Mouse (Mus musculus) gastrocnemius, postnatal 10 days (tissue): ENCODE data around the gene Tmem135. TPM values are rescaled to one million over a fixed set of nuclear protein-coding genes. Genes with fewer than 3 reads are reported as not detected.
A peak's percentile ranks its signal among the peaks of the same experiment; 100 is the strongest.

Experiments
- DNase-seq: peaks from one replicate; pipeline ENCODE4 v3.0.0; 2021; ENCODE audit warnings: mixed read lengths
- total RNA-seq, 2 experiments: library from RNA; stranded (reverse); gene quantifications; 2 replicates each; pipeline ENCODE4 v1.2.3; 2021

Tmem135 gene
- total RNA-seq, 2 experiments from 2014 or later = 20.4 to 24.6 TPM

DNA sequence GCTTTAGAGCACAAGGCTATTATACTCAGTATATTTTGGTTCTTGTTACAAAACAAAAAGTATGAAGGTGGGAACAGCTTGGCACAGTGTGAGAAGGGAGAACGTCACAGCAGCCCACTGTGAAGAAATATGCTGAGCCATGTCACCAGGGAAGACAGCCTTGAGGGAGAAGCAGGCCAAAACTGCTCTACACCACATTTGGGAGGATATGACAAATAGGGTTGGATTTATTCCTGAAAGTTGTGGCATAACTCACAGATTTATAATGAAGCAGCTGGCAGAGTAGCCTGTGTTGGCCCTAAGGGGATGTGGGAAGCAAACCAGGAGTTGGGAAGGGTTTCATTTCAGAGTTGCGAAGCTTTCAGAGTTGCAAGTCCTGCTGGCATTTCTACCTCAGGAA, 225.4 kb downstream of the Tmem135 start:
- peak; percentile 18 for DNase-seq

DNA sequence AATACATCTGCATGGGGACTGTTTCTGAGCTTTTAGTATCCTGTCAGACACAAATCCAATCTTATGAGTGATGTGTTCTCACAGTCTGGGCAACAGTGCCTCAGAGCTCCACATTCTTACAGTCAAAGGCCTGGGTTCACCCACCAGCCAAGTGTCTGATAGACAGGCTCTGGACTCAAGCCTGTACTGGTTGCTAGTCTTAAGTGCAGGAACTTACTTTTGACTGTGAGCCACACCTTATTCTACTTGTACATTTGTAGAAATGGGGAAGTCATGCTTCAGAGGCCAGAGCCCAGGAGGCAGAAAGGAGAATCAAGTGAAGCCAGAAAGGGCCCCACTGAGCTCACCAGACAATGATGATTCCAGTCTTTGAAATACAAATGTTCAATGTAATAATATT, 226.1 kb downstream of the Tmem135 start:
- DNase-seq = no peak

DNA sequence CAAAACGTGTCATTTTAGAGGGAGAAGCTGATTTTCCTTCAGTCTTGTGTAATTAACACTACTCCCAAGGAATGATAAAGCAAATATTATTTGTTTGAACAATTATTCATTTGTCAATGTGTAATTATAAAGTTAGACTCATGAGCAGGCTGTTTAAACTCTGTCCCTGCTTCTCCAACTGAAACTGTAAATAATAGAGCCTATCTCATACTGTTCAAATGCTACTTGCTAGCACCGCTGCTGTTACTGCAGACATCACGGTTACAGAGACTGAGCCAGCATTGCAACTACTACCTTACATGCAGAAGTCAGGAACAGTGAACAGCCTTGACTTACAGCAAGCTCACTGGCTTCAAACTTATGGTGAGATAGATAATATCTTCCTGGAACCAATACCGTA, 229.6 kb downstream of the Tmem135 start:
- no peak for DNase-seq

DNA sequence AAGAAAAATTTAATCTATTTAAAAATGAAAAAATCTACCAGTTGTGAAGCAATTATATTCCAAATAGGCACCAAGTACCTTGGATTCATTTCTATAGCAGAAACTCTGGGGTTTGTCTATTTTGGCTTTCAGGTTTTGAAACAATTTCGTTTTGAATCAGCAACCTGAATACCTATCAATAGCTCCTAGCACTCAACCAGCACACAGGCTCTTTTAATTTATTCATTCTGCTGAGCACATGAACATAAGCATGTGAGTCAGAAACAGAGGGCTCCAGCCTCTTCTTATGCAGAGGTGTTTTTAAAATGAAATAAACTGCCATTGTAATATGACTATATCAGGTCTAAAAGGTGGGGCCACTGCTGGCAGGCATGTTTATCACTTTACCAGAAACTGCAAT, 231.0 kb downstream of the Tmem135 start:
- no peak for DNase-seq

DNA sequence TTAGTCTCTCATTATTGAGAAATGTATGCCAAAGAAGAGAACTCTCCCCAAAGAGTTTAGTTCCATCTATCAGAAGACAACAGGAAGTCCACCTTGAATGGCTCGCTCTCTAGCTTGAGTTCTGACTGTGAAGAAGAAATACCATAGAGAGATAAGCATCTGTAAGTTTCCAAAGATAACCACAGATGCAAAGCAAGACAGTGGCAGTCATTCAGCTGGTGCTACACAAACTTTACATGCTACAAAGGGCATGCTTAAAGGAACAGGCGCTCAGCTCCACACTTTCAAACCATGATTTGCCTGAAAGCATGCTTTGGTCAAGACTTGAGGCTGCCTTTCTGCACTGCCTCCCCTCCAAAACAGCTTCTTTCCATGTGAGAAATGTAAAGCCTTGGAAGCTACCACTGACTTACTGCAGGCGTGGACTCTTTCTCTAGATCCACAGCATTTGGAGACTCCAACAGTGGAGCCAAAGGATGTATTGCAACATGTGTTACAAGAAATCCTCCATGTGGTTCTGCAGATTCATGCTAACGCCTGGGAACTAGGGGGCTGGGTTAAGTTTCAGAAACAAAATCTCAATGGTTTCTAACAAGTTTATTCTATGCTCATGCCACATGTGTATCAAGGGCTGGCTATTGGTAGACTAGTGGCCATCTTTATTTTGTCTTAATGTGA, 232.1 kb downstream of the Tmem135 start:
- DNase-seq = no peak

DNA sequence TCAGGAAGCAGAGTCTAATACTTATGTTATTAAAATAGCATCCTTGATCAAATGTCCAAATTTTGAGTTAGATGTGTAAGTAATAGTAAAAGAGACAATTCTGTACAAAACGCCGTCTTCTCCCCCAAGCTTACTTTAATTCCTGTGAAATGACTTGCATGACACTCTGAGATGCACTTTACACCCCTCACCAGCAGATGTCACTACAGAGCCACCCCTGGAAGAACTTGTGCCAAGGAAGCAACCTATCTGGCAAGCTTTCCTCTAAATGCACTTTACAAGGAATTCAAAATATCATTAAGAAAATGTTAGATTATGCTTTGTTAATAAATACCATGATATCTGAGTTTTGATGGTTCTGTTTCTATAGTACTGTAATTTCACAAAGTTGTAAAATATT, 235.4 kb downstream of the Tmem135 start:
- peak; percentile 66 for DNase-seq

DNA sequence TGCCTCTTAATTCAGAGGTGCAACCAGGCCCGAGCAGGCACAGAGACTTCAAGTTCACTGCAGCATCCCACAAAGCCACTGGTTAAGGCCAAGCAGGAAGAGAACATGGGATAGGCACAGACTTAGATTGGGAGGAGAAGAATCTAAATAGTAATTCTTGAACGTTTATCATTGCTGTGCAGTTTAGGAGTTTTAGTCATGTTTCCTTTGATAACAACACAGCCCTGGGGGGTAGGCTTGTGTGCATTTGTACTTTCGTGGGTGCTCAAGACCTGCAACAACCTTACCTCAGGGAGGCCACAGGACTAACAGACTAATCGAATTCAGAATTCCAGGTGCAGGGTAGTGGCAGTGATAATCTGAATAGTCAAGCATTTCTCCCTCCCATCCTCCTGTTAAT, 238.5 kb downstream of the Tmem135 start:
- no peak for DNase-seq

DNA sequence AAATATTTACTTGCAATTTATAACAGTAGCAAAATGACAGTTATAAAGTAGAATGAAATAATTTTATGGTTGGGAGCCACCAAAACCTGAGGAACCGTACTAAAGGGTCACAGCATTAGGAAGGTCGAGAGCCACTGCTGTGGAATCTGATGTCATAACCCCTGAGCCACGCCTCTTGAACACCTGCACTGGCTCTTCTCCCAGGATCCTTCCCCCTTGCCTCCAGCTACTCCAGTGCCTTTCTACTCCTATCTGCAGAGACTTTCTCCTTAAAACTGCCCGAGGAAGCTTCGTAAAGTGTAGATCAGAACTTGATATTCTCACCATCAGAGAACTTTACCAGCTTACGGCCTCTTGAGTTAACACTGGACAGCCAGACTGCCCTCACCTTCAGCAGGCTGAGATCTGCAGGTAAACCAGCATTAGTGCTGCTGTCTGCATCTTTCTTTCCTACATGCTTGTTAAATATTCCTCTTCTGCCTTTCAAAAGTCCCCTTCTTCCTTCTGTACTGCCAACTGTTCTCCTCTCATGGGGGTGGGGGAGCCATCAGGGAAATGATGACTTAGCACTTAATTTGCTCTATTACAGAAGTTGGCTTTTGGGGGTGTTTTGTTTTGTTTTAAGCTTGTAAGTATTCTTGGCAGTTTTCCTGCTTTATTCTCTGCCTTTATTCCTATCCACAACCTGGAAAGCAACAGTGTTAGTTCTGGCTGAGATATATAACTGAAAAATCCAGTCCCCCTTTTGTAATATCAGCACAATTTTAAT, 242.2 kb downstream of the Tmem135 start:
- no peak for DNase-seq

DNA sequence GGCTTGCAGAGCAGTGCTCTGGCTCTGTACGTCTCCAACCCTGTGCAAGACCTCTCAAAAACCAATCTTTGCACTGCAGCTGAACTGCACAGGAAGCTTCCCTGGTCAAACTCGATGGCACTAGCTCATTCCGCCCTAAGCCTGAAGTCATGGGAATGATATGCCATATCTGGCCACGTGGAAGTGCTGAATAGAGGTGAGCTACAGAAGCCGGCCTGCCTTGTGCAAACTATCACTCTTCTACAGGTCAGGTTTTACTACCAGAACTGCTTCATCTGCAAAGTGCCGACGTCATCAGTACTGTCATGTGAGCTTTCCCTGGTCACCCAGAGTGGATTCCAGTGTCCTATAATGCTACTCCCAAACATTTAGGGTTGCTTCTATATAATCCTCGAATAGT, 246.7 kb downstream of the Tmem135 start:
- no peak for DNase-seq

DNA sequence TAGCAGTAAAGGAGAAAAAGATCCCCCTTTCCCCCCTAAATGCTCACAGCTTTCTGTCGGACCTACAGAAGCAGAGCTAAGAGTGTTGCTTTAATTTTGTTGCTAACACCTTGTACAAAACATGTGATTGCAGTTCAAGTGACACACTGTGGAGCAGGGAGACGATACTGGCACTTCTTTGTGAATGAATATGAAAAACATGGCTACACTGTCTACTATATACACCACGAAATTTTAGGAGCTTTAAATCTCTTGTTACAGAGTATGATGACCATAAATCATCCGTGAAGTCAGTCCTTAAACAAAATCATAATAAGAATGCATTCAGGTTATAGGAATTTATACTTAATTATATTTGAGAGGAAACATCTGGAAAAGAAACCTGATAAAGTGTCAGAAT, 247.4 kb downstream of the Tmem135 start:
- no peak for DNase-seq

DNA sequence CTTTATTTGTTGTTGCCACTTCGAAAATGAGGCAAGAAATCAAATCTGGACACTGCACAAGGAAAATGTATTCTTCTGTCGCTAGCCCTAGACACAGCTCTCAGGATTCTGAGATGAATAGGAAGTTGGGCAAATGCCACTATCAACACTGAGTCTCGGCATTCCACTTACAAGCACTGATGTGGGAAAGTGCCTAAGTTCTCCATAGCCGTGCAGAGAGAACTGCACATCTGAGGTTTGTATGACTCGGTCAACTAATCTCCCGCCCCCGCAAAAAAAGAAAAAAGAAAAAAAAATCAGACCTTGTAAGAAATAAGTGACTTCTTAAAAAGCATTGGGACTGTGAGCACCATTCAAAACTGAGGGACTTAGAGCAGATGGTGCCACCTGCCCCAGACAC, 248.3 kb downstream of the Tmem135 start:
- no peak for DNase-seq

DNA sequence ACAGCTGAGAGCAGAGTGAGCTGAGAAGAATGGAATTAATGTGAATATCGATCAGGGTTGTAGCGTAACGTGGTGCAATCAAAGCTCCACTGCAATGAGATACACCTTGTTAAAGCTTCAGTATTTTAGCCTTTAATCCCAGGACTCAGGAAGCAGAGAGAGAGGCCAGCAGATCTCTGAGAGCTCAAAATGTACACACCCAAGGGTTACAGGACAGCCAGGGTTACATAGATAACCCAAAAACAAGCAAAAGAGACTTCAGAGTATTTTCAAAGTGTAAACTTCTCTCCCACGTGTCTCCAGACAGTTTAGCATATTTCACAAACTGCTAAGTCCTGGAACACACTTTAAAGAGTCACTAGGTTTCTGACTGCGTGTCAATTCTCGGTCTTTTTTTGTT, 248.8 kb downstream of the Tmem135 start:
- no peak for DNase-seq

DNA sequence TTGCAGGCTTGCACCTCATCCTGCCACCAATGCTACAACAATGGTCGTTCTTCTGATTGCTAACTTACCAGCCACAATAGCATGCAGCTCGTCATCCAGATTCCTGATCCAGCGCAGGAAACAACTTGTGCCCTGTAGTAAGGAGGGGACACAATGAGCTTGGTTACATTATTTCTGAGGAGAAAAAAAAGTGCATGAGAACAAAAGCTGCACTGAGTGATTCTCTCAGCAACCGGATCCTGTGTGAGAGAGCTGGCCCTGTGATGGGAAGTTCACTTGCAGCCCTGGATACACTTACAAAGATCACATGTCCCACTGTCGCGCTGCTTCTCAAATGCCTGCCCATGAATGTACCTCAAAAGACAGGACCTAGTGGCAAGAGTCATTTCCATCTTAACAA, 252.7 kb downstream of the Tmem135 start:
- no peak for DNase-seq

DNA sequence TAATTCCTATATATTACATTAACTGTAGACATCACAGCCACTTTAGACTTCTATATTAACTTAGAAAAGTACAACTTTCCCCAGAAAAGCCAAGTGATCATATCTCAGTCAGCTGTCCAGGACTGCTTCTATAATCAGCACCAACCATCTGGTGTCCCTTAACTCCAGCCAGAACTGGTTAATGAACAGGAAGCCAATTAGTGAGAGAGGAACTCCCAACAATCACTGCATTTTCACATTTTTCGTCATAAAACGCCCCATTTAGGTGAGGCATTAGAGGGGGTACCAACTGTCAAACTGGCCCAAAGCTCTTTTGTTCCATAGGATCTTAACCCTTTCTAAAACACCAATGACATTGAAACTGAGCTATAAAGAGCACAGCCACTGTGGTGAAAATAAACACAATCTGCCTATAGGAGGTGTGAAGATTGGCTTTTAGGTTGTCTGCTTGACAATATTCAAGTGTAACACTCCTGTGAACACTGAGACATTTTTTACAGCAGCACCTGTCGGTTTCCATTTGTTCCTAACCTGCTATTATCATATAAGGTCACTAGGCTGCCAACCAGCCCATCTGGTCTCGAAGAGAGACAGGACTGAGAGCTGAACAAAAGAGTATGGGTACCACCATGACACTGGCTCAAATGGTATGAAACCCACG, 263.3 kb downstream of the Tmem135 start:
- no peak for DNase-seq

DNA sequence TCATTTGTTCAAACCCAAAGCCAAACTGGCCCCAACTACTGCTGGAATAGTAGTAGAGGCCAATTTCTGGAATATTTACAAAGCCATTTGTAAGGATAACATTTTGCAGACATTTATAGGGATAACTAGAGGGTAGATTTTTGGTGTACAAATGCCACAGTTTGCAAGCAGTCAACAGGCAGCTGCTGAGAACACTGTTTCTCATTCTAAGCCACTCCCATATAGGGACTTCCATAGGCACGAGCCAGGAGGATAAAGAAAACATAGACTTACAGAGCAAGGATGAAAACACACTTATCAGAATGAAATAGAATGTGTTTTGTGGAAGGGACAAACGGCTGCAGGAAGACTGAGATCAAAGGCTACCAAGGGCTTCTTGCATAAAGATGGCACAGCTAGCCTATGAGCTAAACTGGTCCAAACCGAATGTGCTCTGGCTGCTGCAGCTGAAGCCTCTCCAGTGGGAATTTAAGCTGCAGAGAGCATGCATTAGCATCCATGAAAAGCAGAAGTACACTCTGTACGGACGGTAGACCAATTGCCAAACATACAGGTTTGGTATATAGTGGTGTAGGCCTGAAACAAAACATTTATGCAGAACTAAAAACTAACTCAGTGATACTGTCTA, 269.0 kb downstream of the Tmem135 start:
- DNase-seq = no peak

DNA sequence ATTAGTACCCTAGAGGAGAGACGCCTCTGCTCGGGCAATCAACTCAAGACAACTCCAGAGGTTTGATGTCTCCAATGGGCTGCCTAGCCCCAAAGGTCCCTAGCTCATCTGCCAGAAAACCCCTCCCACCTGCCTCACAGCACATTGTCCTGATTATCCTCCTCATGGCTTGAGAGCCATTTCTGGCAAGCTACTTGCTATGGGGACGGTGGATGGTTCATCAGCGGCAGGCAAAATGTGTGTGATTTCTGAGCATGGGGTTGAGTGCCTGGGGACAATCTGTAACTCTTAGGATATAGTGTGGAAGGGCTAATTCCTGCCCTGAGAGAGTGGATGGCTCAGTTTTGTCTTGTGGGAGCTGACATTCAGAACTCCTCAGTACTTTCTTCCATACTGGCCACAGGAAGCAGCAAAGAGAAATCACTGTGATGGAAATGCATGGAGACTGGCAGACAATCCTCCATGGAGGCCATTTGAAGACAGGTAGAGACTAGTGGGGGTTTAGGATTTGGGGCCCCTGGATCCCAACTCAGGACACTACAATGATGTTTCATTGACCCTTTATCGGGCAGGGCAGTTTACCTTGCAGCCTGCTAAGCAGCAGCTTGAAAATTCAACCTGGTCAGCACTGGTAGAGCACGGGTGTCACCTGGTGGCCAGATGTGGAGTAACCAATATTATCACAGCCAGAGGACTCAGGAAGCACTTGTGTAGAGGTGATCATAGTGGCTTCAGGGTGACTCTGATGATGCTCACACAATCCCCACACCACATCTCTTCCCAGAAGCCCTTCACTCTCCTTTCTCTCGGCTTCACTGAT, 277.7 kb downstream of the Tmem135 start:
- peak; percentile 61 for DNase-seq

DNA sequence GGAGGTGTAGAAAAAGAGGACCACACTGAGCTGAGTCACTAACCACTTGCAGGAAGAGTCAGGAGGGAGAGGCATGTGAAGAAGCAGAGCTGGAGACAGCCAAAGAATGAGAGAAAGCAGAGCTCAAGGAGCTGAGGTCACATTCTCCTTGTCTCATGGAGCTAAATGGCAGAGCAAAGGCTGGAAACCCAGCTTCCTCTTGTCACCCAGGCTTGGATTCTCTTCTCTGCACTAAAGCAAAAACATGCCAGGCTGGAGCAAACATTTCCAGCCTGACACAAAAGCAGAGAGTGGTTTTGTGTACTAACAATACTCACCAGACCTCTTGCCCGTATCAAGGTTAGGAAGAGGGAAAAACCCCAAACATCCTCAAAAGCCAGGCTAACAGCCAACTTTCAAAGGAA, 287.8 kb downstream of the Tmem135 start:
- DNase-seq = no peak

DNA sequence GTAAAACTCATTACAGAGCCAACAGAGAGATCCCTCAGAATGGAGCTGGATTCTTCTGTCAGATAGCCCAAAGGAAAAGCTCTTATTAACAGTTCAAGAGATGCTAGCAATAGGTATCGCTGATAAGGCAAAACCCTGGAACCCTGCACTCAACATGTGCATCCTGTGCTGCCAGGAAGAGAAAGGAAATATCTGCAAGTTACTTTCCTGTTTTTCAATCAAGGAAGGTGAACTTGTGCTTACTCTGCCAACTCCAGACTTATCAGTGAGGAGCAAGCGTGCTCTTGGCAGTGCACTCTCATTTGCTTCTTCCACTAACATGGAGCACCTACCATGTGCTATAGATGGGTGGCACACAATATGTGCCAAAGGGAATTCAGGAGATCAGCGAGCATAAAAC, 288.4 kb downstream of the Tmem135 start:
- DNase-seq = no peak

DNA sequence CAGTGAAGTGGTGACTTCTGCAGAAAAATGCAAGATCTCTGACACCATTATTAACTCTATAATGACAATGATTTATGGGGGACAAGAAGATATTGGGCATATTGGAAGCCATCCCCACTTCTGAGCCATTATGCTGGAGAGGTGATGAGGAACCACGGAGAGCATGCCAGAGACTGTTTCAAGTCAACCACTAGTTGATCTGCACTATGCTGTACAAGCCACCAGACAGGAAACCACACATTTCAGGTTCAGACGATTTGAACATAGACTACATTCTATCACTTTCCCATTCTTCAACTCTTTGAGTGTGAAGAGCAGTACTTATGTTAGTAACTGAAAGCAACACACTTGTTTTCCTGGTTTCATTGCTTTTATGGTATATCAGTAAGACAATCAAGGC, 297.6 kb downstream of the Tmem135 start:
- no peak for DNase-seq

DNA sequence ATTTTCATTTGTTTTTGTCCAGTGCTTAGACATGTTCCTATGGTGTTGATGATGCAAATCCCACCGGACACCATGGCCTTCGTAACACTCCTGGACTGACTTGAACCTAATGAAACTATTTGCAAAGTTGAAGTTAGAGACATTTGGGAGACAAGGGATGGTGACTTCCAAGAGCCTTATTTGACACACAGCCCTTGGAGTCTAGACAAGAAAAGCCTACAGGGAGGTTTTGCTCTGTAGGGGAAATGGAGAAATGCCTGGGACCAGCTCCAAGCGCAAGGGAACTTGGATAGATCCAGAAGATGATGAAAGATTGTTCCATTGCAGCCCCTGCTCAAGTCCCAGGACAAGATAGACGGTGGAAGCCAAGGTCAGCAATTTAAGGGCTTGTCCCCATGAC, 304.3 kb downstream of the Tmem135 start:
- DNase-seq = peak; percentile 36
